Mouse (Mus musculus): ENCODE measurements around the gene Add3. TPM values are rescaled to one million over a fixed set of nuclear protein-coding genes. Genes with fewer than 3 reads are reported as not detected.

Gene Add3
- 42.5 and 42.8 TPM in 2 replicates for polyA plus RNA-seq (2021; fragmentation: Nextera tagmentation)
- long read RNA-seq, experiment 1, full-length matches to known transcripts, result 102 of 171 reads
- long read RNA-seq, experiment 1, partial matches to known transcripts, result 40 of 171 reads
- long read RNA-seq, experiment 1, other reads (novel, unspliced or antisense), result 29 of 171 reads
- long read RNA-seq, experiment 2, full-length matches to known transcripts, result 267 of 336 reads
- long read RNA-seq, experiment 2, partial matches to known transcripts, result 32 of 336 reads
- long read RNA-seq, experiment 2, other reads (novel, unspliced or antisense), result 37 of 336 reads

DNA sequence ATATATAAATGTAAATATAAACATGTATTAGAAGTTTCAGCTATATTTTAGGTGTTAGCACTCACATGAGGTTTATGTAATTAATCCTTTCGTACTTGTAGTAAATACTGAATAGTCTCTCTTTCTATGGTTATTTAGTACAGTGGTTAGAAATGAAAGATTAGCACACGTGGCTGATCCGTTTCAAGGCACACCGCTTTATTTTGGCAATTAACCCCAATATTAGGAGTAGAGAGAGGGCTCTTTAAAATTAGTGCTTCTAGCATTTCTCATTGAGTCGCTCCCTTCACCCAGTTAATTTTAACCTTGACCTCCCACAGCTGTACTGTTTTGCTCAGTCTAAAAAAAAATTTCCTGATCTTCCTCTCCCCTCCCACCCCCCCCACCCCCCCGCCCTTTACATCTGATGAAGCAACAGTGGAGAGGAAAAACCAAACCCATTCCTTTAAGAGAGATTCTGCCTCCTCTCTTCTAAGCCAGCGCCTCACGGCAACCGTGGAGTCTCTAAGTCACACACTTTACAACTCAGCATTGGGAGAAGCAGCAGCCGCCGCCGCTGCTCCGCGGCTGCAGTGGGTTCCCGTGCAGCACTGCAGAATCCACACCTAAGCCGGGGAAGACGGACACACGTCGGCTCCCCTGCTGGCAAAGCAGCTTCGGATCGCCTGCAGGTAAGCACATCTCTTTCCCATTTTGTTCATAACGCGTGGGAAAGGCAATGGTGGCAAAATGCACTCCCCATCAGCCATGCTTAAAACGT lies at the start of gene Add3:
TSS of gene Add3 (plus strand) at position 400 of the 760 bp plus-strand sequence.

Other genes starting within 250 kb of the Add3 start
- 67.8 and 71.1 TPM in 2 replicates for gene Xpnpep1, start 100.2 kb upstream of the Add3 start, polyA plus RNA-seq (2021; fragmentation: Nextera tagmentation)
- 15.7 and 16.8 TPM in 2 replicates for gene Mxi1, start 170.1 kb downstream of the Add3 start, polyA plus RNA-seq (2021; fragmentation: Nextera tagmentation)
- 6.9 and 7.8 TPM in 2 replicates for gene Gm10197, start 231.3 kb downstream of the Add3 start, polyA plus RNA-seq (2021; fragmentation: Nextera tagmentation)

Data from layer of hippocampus, adult 6 months (tissue).